Mouse (Mus musculus) embryonic facial prominence, embryonic 11.5 days (tissue): Measurements from ENCODE around the gene Rhox2f. TPM values are rescaled to one million over a fixed set of nuclear protein-coding genes. Genes with fewer than 3 reads are reported as not detected.

Experiments
- polyA plus RNA-seq: library from polyadenylated mRNA; unstranded; fragments of >200 nt; fragmentation: Nextera tagmentation; extraction: Ambion mirVana; gene quantifications from 2 replicates; pipeline ENCODE4 v1.2.1, GENCODE M21; 2014

The Rhox2f gene
- polyA plus RNA-seq, 1 experiment from 2014 or later = 0.98 TPM

Other genes with a start within 250 kb of the Rhox2f start
- not detected in 2 replicates for gene Rhox3a2, start 191.4 kb upstream of the Rhox2f start, polyA plus RNA-seq
- 1.4 and 2.2 TPM in 2 replicates for gene Rhox4a2, start 180.6 kb upstream of the Rhox2f start, polyA plus RNA-seq
- gene Rhox2b, start 159.3 kb upstream of the Rhox2f start, polyA plus RNA-seq = not detected in 2 replicates
- 0.85 and 0.86 TPM in 2 replicates for gene Rhox4b, start 138.9 kb upstream of the Rhox2f start, polyA plus RNA-seq
- 1.00 and 1.2 TPM in 2 replicates for gene Rhox2c, start 117.7 kb upstream of the Rhox2f start, polyA plus RNA-seq
- not detected in 2 replicates for gene Rhox3c, start 112.8 kb upstream of the Rhox2f start, polyA plus RNA-seq
- not detected in 2 replicates for gene Rhox4c, start 91.1 kb upstream of the Rhox2f start, polyA plus RNA-seq
- 0.43 TPM in 1 of 2 replicates, not detected in the other for gene Rhox2d, start 78.0 kb upstream of the Rhox2f start, polyA plus RNA-seq
- not detected in 2 replicates for gene Rhox4d, start 57.0 kb upstream of the Rhox2f start, polyA plus RNA-seq
- gene Rhox2e, start 41.0 kb upstream of the Rhox2f start, polyA plus RNA-seq = not detected in 2 replicates
- gene Rhox3e, start 29.4 kb upstream of the Rhox2f start, polyA plus RNA-seq = not detected in 2 replicates
- gene Rhox4e, start 14.0 kb upstream of the Rhox2f start, polyA plus RNA-seq = 0.24 TPM in 1 of 2 replicates, not detected in the other
- gene Rhox3f, start 9.6 kb downstream of the Rhox2f start, polyA plus RNA-seq = not detected in 2 replicates
- gene Rhox4f, start 36.3 kb downstream of the Rhox2f start, polyA plus RNA-seq = not detected in 2 replicates
- not detected in 2 replicates for gene Rhox3g, start 57.2 kb downstream of the Rhox2f start, polyA plus RNA-seq
- gene Rhox2g, start 72.1 kb downstream of the Rhox2f start, polyA plus RNA-seq = not detected in 2 replicates
- gene Rhox4g, start 79.9 kb downstream of the Rhox2f start, polyA plus RNA-seq = not detected in 2 replicates
- not detected in 2 replicates for gene Rhox3h, start 97.4 kb downstream of the Rhox2f start, polyA plus RNA-seq
- gene Rhox2h, start 101.9 kb downstream of the Rhox2f start, polyA plus RNA-seq = not detected in 2 replicates
- gene Rhox5, start 233.4 kb downstream of the Rhox2f start, polyA plus RNA-seq = 1.8 and 2.1 TPM in 2 replicates